Mouse (Mus musculus) telencephalon, adult 2 months (tissue): ENCODE measurements at regions not wholly inside any gene's neighbourhood (a gene's known extent, or its start where the extent isn't known, plus 50 kb on each side); places are given as distances from the start of the nearest gene placed in this dataset.

Experiments used
- DNase-seq: peaks from one replicate; pipeline ENCODE4 v3.0.0-alpha.2; 2011; ENCODE audit warnings: low read depth, low spot score

GRCm38 (mm10) chr14:24876508-24876907 is 389.6 kb downstream of the Rps24 start:
- DNase-seq: no peak

- no peak for DNase-seq
Measured at GRCm38 (mm10) chr14:24877853-24878252, 390.9 kb downstream of the Rps24 start.

- no peak for DNase-seq
Measured at GRCm38 (mm10) chr14:24886164-24886563, 399.2 kb downstream of the Rps24 start.

DNA sequence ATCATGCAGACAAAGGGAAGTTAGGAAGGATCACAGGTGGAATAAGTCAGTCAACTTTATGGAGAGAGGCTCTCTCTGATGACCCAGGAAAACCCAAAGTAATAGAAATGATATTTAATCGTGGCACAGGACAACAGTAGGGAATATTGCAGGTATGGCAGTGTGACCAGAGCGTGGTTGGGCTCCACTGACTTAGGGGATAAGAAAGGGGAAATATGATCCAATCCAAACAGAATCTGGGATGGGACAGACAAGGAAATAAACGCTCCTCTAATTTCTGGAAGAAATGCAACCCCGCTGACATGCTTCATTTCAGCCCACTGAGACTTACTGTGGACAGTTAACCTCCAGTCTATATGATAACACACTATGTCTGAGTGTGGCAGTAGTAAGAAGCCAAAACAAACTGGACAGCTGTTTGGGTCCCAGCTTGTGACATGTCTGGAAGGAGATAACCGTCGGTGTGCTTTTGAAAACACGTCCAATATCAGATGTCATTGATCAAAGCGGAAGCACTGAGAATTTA is 400.0 kb downstream of the Rps24 start:
- DNase-seq: no peak

- no peak for DNase-seq
Measured at GRCm38 (mm10) chr14:24890856-24891255, 403.9 kb downstream of the Rps24 start.

GRCm38 (mm10) chr14:24895196-24895595 is 408.3 kb downstream of the Rps24 start:
- no peak for DNase-seq

GRCm38 (mm10) chr14:24896681-24897080 is 409.8 kb downstream of the Rps24 start:
- no peak for DNase-seq

- peak; percentile 59 for DNase-seq
Measured at GRCm38 (mm10) chr14:24900501-24901179, 413.7 kb downstream of the Rps24 start.

- no peak for DNase-seq
Measured at GRCm38 (mm10) chr14:24901726-24902125, 414.8 kb downstream of the Rps24 start.

DNA sequence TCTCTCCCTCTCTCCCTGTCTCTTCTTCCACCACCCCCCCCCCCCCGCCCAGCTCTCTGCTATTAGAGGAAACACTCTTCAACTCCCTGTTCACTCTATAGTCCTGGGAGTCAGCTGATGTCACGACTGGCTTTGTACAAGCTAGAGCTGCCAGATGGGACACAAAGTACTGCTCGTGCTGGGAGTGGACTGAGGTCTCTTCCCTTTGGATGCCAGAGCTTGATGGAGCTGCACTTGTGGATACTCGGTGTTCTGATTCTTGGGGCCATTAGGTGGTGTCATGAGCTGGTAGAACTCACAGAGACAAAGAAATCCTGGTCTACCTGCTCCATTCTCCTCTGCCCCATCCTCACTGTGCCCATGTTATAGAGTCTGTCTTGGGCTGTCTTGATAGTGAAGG is 415.9 kb downstream of the Rps24 start:
- DNase-seq: no peak

DNA sequence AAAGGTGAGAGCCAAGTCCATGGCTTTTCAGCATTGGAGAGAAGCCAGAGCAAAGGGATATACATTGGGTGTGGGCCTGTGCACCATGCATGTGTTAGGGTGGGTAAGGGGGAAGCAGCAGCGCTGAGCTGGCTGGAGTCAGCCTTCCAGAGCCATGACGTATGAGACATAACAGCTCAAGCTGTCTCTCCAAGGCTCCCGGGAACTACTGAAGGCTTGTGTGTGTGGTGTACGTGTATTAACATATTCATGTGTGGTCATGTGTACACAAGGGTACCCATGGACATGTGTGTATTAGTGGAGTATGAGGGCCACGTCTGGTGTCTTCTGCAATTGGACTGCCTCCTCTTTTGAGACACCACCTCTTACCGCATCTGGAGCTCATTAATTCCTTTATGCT is 417.8 kb downstream of the Rps24 start:
- DNase-seq: no peak

DNA sequence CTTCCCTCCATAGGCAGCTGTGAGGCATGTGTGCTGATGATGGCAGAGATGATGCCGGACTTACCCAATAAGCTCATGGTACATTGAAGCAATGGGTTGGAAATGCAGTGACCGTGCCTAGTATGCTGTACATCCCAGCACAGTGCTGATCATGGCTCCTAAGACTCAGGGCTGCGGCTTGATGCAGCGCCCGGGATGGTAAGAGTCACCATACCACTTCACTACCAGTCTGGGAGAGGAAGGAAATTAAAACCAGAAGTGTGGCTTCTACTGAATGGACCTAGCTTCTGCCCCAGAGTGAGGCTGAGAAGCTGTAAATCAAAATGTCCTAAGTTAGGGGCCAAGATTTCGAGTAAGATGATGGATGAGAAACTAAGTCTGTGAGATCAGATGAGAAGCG is 420.0 kb downstream of the Rps24 start:
- no peak for DNase-seq

DNA sequence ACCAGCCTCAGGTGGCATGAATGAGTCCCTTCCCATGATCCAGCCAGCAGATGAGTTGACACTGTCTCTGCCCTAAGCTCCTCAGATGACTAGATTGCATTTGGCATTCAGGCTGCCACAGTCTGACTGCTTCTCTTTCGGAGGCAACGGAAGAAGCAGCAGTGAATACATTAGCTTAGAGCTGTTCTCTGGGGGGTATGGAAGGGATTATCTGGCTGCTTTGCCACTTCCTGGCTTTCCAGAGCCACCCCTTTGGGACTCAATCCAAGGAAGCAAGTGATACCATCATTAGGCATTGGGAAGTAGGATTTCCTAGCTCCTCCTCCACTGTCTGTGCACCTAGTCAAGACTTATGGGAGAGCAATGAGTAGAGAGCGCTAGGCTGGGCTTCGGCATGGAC is 421.5 kb downstream of the Rps24 start:
- no peak for DNase-seq

GRCm38 (mm10) chr14:24911621-24912020 is 424.7 kb downstream of the Rps24 start:
- DNase-seq: peak; percentile 91

DNA sequence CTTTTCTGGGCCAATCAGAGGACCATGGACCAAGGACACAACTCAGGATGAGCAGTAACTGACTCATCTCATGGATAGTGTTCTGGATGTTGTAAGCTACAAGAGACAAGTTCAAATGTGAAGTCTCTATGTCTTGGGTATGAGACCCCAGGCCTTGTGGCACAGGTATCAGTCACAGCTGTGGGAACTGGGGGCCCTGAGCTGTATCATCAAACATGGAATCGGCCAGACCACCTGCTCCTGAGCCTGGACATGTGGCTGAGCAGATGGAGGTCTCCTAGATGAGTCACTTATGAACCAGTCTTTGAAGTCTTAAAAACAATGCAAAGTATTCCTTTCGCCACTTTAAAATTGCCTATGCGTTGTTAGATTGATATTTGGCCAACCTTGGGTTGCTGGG is 432.1 kb downstream of the Rps24 start:
- DNase-seq: no peak

- no peak for DNase-seq
Measured at GRCm38 (mm10) chr14:24922006-24922405, 435.1 kb downstream of the Rps24 start.

DNA sequence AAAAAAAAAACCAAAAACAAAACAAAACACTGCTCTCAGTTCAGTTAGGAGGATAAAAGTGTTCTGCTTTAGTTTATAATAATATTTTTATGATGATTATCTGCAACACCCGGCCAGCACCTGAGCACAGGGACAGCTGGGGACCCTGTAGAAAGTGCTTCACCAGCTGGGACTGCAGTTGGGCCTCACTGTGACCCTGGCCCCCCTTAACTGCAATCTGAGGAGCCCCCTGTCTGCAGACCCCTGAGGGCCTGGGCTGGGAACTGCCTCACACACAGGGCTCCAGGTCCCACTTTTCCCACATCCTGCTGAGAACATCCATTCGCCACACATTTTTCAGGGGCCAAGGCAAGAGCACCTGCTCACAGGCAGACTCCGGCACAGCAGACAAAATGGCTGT is 437.6 kb downstream of the Rps24 start:
- DNase-seq: no peak

DNA sequence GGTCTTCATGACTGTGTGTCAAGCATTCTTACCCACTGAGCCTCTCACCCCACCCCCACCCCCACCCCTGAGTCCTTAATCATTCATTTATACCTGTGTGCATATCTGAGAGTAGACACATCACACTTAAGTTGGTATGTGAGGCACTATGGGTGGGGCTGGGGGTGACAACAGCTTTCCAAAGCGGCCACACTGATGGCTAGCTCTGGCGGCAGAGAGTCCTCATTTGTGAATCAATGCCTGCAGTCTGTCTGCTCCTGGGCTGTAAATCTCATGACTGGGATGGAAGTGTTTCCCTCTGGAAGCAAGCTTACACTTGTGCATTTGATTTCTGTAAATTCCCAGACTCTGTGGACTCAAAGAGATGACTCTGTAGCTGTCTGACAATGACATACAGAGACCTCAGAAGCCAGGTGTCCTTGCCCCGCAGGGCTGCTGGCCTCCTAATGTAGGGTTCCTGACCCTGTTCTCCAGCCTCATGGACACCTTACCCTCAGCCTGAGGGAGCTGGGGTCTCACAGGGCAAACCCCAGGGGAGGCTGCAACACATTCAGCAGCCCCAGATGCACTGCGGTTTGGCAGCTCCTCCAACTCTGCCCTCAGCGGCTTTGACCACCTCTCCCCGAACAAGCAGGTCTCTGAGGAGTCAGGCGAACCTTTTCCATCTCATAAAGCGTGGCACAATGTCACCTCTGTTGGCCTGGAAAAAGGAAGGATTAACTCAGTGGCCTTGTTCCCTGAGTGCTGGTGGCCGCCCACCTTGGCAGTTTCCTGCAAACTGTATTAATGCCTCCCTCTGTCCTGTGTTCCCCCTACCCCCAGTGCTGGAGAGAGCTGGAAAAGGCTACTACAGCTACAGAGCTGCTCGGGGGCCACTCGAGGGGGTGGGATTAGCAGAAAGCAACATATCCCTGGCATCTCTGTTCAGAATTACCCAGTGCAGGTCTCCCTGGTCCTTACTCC is 439.4 kb downstream of the Rps24 start:
- no peak for DNase-seq

GRCm38 (mm10) chr14:24928726-24929125 is 441.8 kb downstream of the Rps24 start:
- DNase-seq: no peak

- DNase-seq: no peak
Measured at GRCm38 (mm10) chr14:24930251-24930650, 443.3 kb downstream of the Rps24 start.

DNA sequence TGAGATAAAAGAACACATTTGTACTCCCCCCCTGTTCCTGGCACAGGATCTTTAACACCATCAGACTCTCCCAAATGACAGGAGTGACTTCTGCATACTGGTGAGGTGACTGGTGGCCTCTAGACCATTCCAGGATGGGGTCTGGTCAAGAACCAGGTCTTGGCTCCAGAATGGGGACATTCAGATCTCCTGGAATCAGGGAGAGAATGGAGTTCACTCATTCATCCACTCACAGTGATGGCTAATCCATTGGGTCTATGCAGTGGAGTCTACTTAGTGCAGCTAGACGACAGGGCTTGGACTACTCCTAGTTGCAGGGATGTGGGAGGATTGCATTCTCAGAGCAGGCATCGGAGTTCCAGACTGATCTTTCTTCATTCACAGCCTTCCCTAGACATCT is 451.0 kb downstream of the Rps24 start:
- DNase-seq: no peak

GRCm38 (mm10) chr14:24939068-24939467 is 452.1 kb downstream of the Rps24 start:
- DNase-seq: no peak
